Mouse (Mus musculus) MEL (cell line): ENCODE results near the gene Srcin1. TPM values are rescaled to one million over a fixed set of nuclear protein-coding genes. Genes with fewer than 3 reads are reported as not detected.
A peak's percentile ranks its signal among the peaks of the same experiment; 100 is the strongest.

Experiments
- DNase-seq: peaks from one replicate; pipeline ENCODE4 v3.0.0; 2011; ENCODE audit warnings: low read depth, low spot score
- H3K27ac ChIP-seq: 2 replicates; pipeline ENCODE4 v1.5.1; 2012; ENCODE audit warnings: low read depth, mild to moderate bottlenecking, control low read depth, low read length, moderate library complexity; ENCODE audit not compliant: control insufficient read depth
- H3K27me3 ChIP-seq, 2 experiments: fragments of 150-350 bp in 1 of 2; sonication (generic) in 1 of 2; 2 replicates each; pipeline ENCODE4 v1.6.1; 2012; ENCODE audit warnings: low read length in 2 of 2, mild to moderate bottlenecking in 2 of 2, improper control_type of control experiment in 1 of 2, moderate library complexity in 1 of 2; ENCODE audit not compliant: insufficient read depth in 2 of 2, control insufficient read depth in 1 of 2
- H3K36me3 ChIP-seq, 2 experiments: 2 replicates each; pipeline ENCODE4 v1.6.1; 2012 to 2014; ENCODE audit warnings: low read length in 2 of 2, improper control_type of control experiment in 1 of 2, inconsistent platforms in 1 of 2, mild to moderate bottlenecking in 1 of 2; ENCODE audit not compliant: insufficient read depth in 2 of 2, control insufficient read depth in 1 of 2
- H3K4me1 ChIP-seq, 2 experiments: fragments of 150-350 bp in 1 of 2; sonication (generic) in 1 of 2; 2 replicates each; pipeline ENCODE4 v1.6.1; 2012; ENCODE audit warnings: low read length in 2 of 2, improper control_type of control experiment in 1 of 2, mild to moderate bottlenecking in 1 of 2; ENCODE audit not compliant: insufficient read depth in 2 of 2, control insufficient read depth in 1 of 2
- H3K4me3 ChIP-seq, 2 experiments: fragments of 150-350 bp in 1 of 2; sonication (generic) in 1 of 2; 2 replicates each; pipeline ENCODE4 v1.5.1; 2012; ENCODE audit warnings: low read depth in 2 of 2, low read length in 2 of 2, mild to moderate bottlenecking in 2 of 2, moderate library complexity in 2 of 2, control low read depth in 1 of 2, improper control_type of control experiment in 1 of 2; ENCODE audit not compliant: control insufficient read depth in 1 of 2, insufficient read depth in 1 of 2
- H3K79me2 ChIP-seq: 2 replicates; pipeline ENCODE4 v1.6.1; 2012; ENCODE audit warnings: mild to moderate bottlenecking, low read length, moderate library complexity; ENCODE audit not compliant: control insufficient read depth, poor library complexity, insufficient read depth
- H3K9ac ChIP-seq: 2 replicates; pipeline ENCODE4 v1.6.1; 2012; ENCODE audit warnings: low read depth, mild to moderate bottlenecking, control low read depth, low read length, moderate library complexity; ENCODE audit not compliant: control insufficient read depth, poor library complexity, severe bottlenecking
- H3K9me3 ChIP-seq: fragments of 150-350 bp; sonication (generic); replicated peaks from 2 replicates; pipeline ENCODE4 v1.6.1; 2012; ENCODE audit warnings: mild to moderate bottlenecking, low read length, improper control_type of control experiment, moderate library complexity; ENCODE audit not compliant: insufficient read depth
- BHLHE40 ChIP-seq: IDR thresholded peaks from 2 replicates; pipeline ENCODE4 v1.6.1; 2012; ENCODE audit warnings: low read depth, mild to moderate bottlenecking, inconsistent platforms, low read length, improper control_type of control experiment, borderline replicate concordance
- CHD2 ChIP-seq: IDR thresholded peaks from 2 replicates; pipeline ENCODE4 v1.6.1; 2011; ENCODE audit warnings: low read length, improper control_type of control experiment
- E2F4 ChIP-seq: IDR thresholded peaks from 2 replicates; pipeline ENCODE4 v1.6.1; 2011; ENCODE audit warnings: low read depth, low read length, improper control_type of control experiment, borderline replicate concordance
- EP300 ChIP-seq, 2 experiments: IDR thresholded peaks; 2 replicates each; pipeline ENCODE4 v1.6.1; 2011; ENCODE audit warnings: improper control_type of control experiment in 2 of 2, low read length in 2 of 2, low read depth in 1 of 2, mild to moderate bottlenecking in 1 of 2
- ETS1 ChIP-seq: IDR thresholded peaks from 2 replicates; pipeline ENCODE4 v1.6.1; 2012; ENCODE audit warnings: low read depth, mild to moderate bottlenecking, inconsistent platforms, low read length, improper control_type of control experiment, moderate library complexity
- GATA1 ChIP-seq: IDR thresholded peaks from 2 replicates; pipeline ENCODE4 v1.6.1; 2011; ENCODE audit warnings: low read depth, low read length, improper control_type of control experiment
- JUND ChIP-seq: IDR thresholded peaks from 2 replicates; pipeline ENCODE4 v1.6.1; 2011; ENCODE audit warnings: low read depth, mild to moderate bottlenecking, improper control_type of control experiment, low read length
- KAT2A ChIP-seq: conservative IDR thresholded peaks from 2 replicates; pipeline ENCODE4 v1.6.1; 2012; ENCODE audit warnings: low read depth, low read length, improper control_type of control experiment, inconsistent platforms
- MAFK ChIP-seq: IDR thresholded peaks from 2 replicates; pipeline ENCODE4 v1.6.1; 2011; ENCODE audit warnings: low read depth, mild to moderate bottlenecking, low read length, improper control_type of control experiment, borderline replicate concordance
- MAX ChIP-seq: IDR thresholded peaks from 2 replicates; pipeline ENCODE4 v1.6.1; 2011; ENCODE audit warnings: low read length, improper control_type of control experiment
- MAZ ChIP-seq: IDR thresholded peaks from 2 replicates; pipeline ENCODE4 v1.6.1; 2012; ENCODE audit warnings: low read depth, mild to moderate bottlenecking, inconsistent platforms, low read length, improper control_type of control experiment
- MXI1 ChIP-seq: IDR thresholded peaks from 2 replicates; pipeline ENCODE4 v1.6.1; 2011; ENCODE audit warnings: mild to moderate bottlenecking, low read depth, low read length, improper control_type of control experiment
- MYC ChIP-seq: IDR thresholded peaks from 2 replicates; pipeline ENCODE4 v1.6.1; 2011; ENCODE audit warnings: low read depth, mild to moderate bottlenecking, low read length, improper control_type of control experiment, moderate library complexity
- NELFE ChIP-seq: IDR thresholded peaks from 2 replicates; pipeline ENCODE4 v1.6.1; 2011; ENCODE audit warnings: low read depth, low read length, improper control_type of control experiment
- POLR2AphosphoS2 ChIP-seq: IDR thresholded peaks from 2 replicates; pipeline ENCODE4 v1.6.1; 2011; ENCODE audit warnings: low read length, improper control_type of control experiment
- POLR2AphosphoS5 ChIP-seq: IDR thresholded peaks from 2 replicates; pipeline ENCODE4 v1.6.1; 2012; ENCODE audit warnings: low read depth, borderline replicate concordance, mild to moderate bottlenecking, inconsistent platforms, low read length, moderate library complexity, mixed read lengths
- RCOR1 ChIP-seq: IDR thresholded peaks from 2 replicates; pipeline ENCODE4 v1.6.1; 2012; ENCODE audit warnings: low read depth, mild to moderate bottlenecking, inconsistent platforms, low read length, improper control_type of control experiment
- TAL1 ChIP-seq: IDR thresholded peaks from 2 replicates; pipeline ENCODE4 v1.6.1; 2012; ENCODE audit warnings: mild to moderate bottlenecking, inconsistent platforms, low read length, moderate library complexity, mixed read lengths
- TCF12 ChIP-seq: IDR thresholded peaks from 2 replicates; pipeline ENCODE4 v1.6.1; 2014; ENCODE audit warnings: low read depth, mild to moderate bottlenecking, inconsistent platforms, low read length, improper control_type of control experiment, moderate library complexity
- UBTF ChIP-seq: IDR thresholded peaks from 2 replicates; pipeline ENCODE4 v1.6.1; 2012; ENCODE audit warnings: low read depth, mild to moderate bottlenecking, inconsistent platforms, low read length, improper control_type of control experiment, moderate library complexity, borderline replicate concordance; ENCODE audit not compliant: insufficient read depth
- USF2 ChIP-seq, 2 experiments: IDR thresholded peaks; 2 replicates each; pipeline ENCODE4 v1.6.1; 2011 to 2012; ENCODE audit warnings: improper control_type of control experiment in 2 of 2, low read length in 2 of 2, borderline replicate concordance in 1 of 2, inconsistent platforms in 1 of 2, low read depth in 1 of 2, mild to moderate bottlenecking in 1 of 2; ENCODE audit not compliant: insufficient read depth in 1 of 2
- ZC3H11A ChIP-seq: IDR thresholded peaks from 2 replicates; pipeline ENCODE4 v1.6.1; 2012; ENCODE audit warnings: low read depth, mild to moderate bottlenecking, inconsistent platforms, low read length, improper control_type of control experiment
- ZMIZ1 ChIP-seq: IDR thresholded peaks from 2 replicates; pipeline ENCODE4 v1.6.1; 2012; ENCODE audit warnings: low read depth, mild to moderate bottlenecking, inconsistent platforms, low read length, improper control_type of control experiment, moderate library complexity
- ZNF384 ChIP-seq: IDR thresholded peaks from 2 replicates; pipeline ENCODE4 v1.6.1; 2012; ENCODE audit warnings: low read depth, mild to moderate bottlenecking, inconsistent platforms, low read length, improper control_type of control experiment
- polyA plus RNA-seq, 2 experiments: library from polyadenylated mRNA; stranded (reverse) in 1 of 2; unstranded in 1 of 2; fragments of >175 nt in 1 of 2; fragments of >200 nt in 1 of 2; gene quantifications; 2 replicates each; pipeline versions ENCODE4 v1.2.1 to v1.2.4; 2012; ENCODE audit warnings: low replicate concordance in 2 of 2, low read depth in 1 of 2; ENCODE audit not compliant: insufficient read length in 2 of 2, insufficient read depth in 1 of 2, missing spikeins in 1 of 2
- total RNA-seq: library from RNA; depleted of rRNA; stranded (reverse); fragments of 300-350 nt; gene quantifications from 2 replicates; pipeline ENCODE4 v1.2.3, GENCODE M21; 2012

Srcin1 gene
- total and polyA plus RNA-seq, 3 experiments = 0.04 to 0.10 TPM; not detected in 1

GRCm38 (mm10) chr11:97569301-97569724 lies 6.7 kb downstream of the Srcin1 start:
- Histone ChIP-seq H3K9me3 (no peaks in the 10 kb centered on the region), H3K4me3 (no peak overlapping the region), H3K4me1 (no peaks in the 10 kb centered on the region), H3K79me2 (no peaks in the 10 kb centered on the region), H3K27ac (no peak overlapping the region), H3K9ac (no peak overlapping the region), H3K36me3 (no peaks in the 10 kb centered on the region), H3K27me3 (peaks cover 10 to 21% of the 10 kb centered on the region in 2 experiments)
- DNase-seq = no peak
- TF ChIP-seq MXI1 = no peak
- TF ChIP-seq POLR2AphosphoS2 = no peak
- no peak for TF ChIP-seq UBTF
- no peak for TF ChIP-seq TCF12
- no peak for TF ChIP-seq CHD2
- TF ChIP-seq ETS1 = no peak
- TF ChIP-seq EP300 (IDR thresholded peaks at IDR 0.05; ENCODE audit: low read depth in 1 of 2, low read length in 2 of 2) = no peak
- TF ChIP-seq MAZ = no peak
- TF ChIP-seq E2F4 = no peak
- TF ChIP-seq POLR2AphosphoS5 = no peak
- no peak for TF ChIP-seq BHLHE40
- TF ChIP-seq GATA1 = no peak

- Histone ChIP-seq H3K79me2 (no peaks in the 10 kb centered on the region), H3K27me3 (peaks cover 14 to 22% of the 10 kb centered on the region in 2 experiments), H3K4me3 (no peak overlapping the region), H3K27ac (no peak overlapping the region), H3K4me1 (no peaks in the 10 kb centered on the region), H3K9me3 (no peaks in the 10 kb centered on the region), H3K36me3 (no peaks in the 10 kb centered on the region), H3K9ac (no peak overlapping the region)
- TF ChIP-seq MAX (no peak), MAFK (no peak), RCOR1 (no peak), ZNF384 (no peak), NELFE (no peak), TCF12 (no peak), MAZ (no peak), ZC3H11A (no peak), CHD2 (no peak), TAL1 (no peak), JUND (no peak), ETS1 (no peak), MYC (no peak), POLR2AphosphoS5 (no peak), KAT2A (no peak), USF2 (IDR thresholded peaks at IDR 0.05; ENCODE audit: borderline replicate concordance in 1 of 2, insufficient read depth in 1 of 2, low read depth in 1 of 2, low read length in 2 of 2) (no peak), UBTF (no peak), GATA1 (no peak), EP300 (IDR thresholded peaks at IDR 0.05; ENCODE audit: low read depth in 1 of 2, low read length in 2 of 2) (no peak), ZMIZ1 (no peak)
- peak; percentile 73 for DNase-seq
These were observed 7.3 kb downstream of the Srcin1 start for GRCm38 (mm10) chr11:97568729-97569128.
